28 mouse cellular contexts compared by ENCODE assay signal in genomic region chr1:188113240-188113639, GRCm38 (mm10).
"Had no signal": no experiment of that assay in that cellular context is flagged by ENCODE, and none has a peak within 500 bp of the region (broad histone marks: within the 10 kb centered on the region; RNA-seq: fewer than 3 reads in every experiment).

No protein-coding gene starts in this region.

- H3K4me3 ChIP-seq: limb, embryonic 10.5 days; limb, embryonic 12.5 days; limb, embryonic 13.5 days; limb, embryonic 15.5 days; liver, embryonic 12.5 days; liver, embryonic 13.5 days; liver, embryonic 15.5 days; lung, embryonic 15.5 days; megakaryocyte, embryonic 14.5 days; midbrain, embryonic 10.5 days; midbrain, embryonic 12.5 days; midbrain, embryonic 13.5 days; midbrain, embryonic 15.5 days; myocyte; neural tube, embryonic 12.5 days had no signal

- H3K27ac ChIP-seq: limb, embryonic 10.5 days; limb, embryonic 12.5 days; limb, embryonic 13.5 days; limb, embryonic 15.5 days; liver, embryonic 12.5 days; liver, embryonic 13.5 days; liver, embryonic 14.5 days; liver, embryonic 15.5 days; lung, embryonic 15.5 days; macrophage; midbrain, embryonic 10.5 days; midbrain, embryonic 12.5 days; midbrain, embryonic 13.5 days; midbrain, embryonic 15.5 days; neural tube, embryonic 12.5 days had no signal

- H3K9me3 ChIP-seq: limb, embryonic 10.5 days; limb, embryonic 12.5 days; limb, embryonic 13.5 days; limb, embryonic 15.5 days; liver, embryonic 12.5 days; liver, embryonic 13.5 days; liver, embryonic 15.5 days; lung, embryonic 15.5 days; megakaryocyte, embryonic 14.5 days; midbrain, embryonic 10.5 days; midbrain, embryonic 12.5 days; midbrain, embryonic 13.5 days; midbrain, embryonic 15.5 days; neural tube, embryonic 12.5 days had no signal

- H3K9ac ChIP-seq: limb, embryonic 12.5 days; limb, embryonic 13.5 days; limb, embryonic 15.5 days; liver, embryonic 12.5 days; liver, embryonic 13.5 days; liver, embryonic 14.5 days; liver, embryonic 15.5 days; liver, postnatal 0 days; lung, embryonic 14.5 days; lung, embryonic 15.5 days; midbrain, embryonic 12.5 days; midbrain, embryonic 13.5 days; midbrain, embryonic 15.5 days; neural tube, embryonic 12.5 days had no signal

- H3K36me3 ChIP-seq: limb, embryonic 10.5 days; limb, embryonic 12.5 days; limb, embryonic 13.5 days; limb, embryonic 15.5 days; liver, embryonic 12.5 days; liver, embryonic 13.5 days; liver, embryonic 15.5 days; lung, embryonic 15.5 days; midbrain, embryonic 10.5 days; midbrain, embryonic 12.5 days; midbrain, embryonic 13.5 days; midbrain, embryonic 15.5 days; neural tube, embryonic 12.5 days had no signal

- DNase-seq: left cerebral cortex, postnatal 4 days; liver; liver, embryonic 13.5 days; liver, postnatal 0 days; lung, adult 18-20 months; lung, adult 2 months; lung, embryonic 14.5 days; lung, postnatal 10 days; lung, postnatal 14 days; lung, postnatal 36 days; lung, postnatal 4 days; midbrain, embryonic 14.5 days had no signal

- H3K4me1 ChIP-seq: liver, embryonic 12.5 days had no signal

- H3K27me3 ChIP-seq: limb, embryonic 12.5 days; limb, embryonic 13.5 days; limb, embryonic 15.5 days; liver, embryonic 12.5 days; liver, embryonic 13.5 days; liver, embryonic 15.5 days; lung, embryonic 15.5 days; megakaryocyte, embryonic 14.5 days; midbrain, embryonic 12.5 days; midbrain, embryonic 13.5 days; midbrain, embryonic 15.5 days; neural tube, embryonic 12.5 days had no signal
